Mouse (Mus musculus) CH12.LX (cell line): ENCODE results near the gene Polr2a.

Experiments
- CTCF ChIP-seq, 2 experiments: IDR thresholded peaks in 1 of 2; conservative IDR thresholded peaks in 1 of 2; 2 replicates each; pipeline ENCODE4 v1.5.1; 2011 to 2012; ENCODE audit warnings: low read depth in 2 of 2, low read length in 2 of 2, improper control_type of control experiment in 1 of 2, inconsistent platforms in 1 of 2, mild to moderate bottlenecking in 1 of 2, moderate library complexity in 1 of 2
- USF1 ChIP-seq: IDR thresholded peaks from 2 replicates; pipeline ENCODE4 v1.6.1; 2014; ENCODE audit warnings: low read depth, mild to moderate bottlenecking, inconsistent platforms, low read length, improper control_type of control experiment

GRCm38 (mm10) chr11:69686377-69686776 is 72.1 kb downstream of the Polr2a start:
- no peak for TF ChIP-seq USF1
- TF ChIP-seq CTCF (conservative IDR thresholded peaks at IDR 0.05 in 1 of 2, IDR thresholded peaks at IDR 0.05 in 1 of 2; ENCODE audit: low read depth in 2 of 2, low read length in 2 of 2) = no peak
